14 mouse cellular contexts compared by ENCODE assay signal in genomic region chrX:56697886-56698285, GRCm38 (mm10).
"Had no signal": no experiment of that assay in that cellular context is flagged by ENCODE, and none has a peak within 500 bp of the region (broad histone marks: within the 10 kb centered on the region; RNA-seq: fewer than 3 reads in every experiment).

No protein-coding gene starts in this region.

- H3K4me2 ChIP-seq: limb, embryonic 13.5 days; lung, embryonic 14.5 days; midbrain, embryonic 12.5 days; neural tube, embryonic 12.5 days had no signal

- H3K36me3 ChIP-seq: limb, embryonic 13.5 days; midbrain, embryonic 12.5 days; neural tube, embryonic 12.5 days had no signal

- DNase-seq: kidney, adult 11 months; kidney, adult 9 months; kidney, postnatal 36 days; layer of hippocampus, adult 9-11 months; layer of hippocampus, postnatal 36 days; left cerebral cortex, postnatal 4 days; thymus, postnatal 4 days had no signal

- H3K9me3 ChIP-seq: limb, embryonic 13.5 days; midbrain, embryonic 12.5 days; neural tube, embryonic 12.5 days had no signal

- H3K27ac ChIP-seq: kidney, postnatal 0 days; limb, embryonic 13.5 days; liver, embryonic 14.5 days; midbrain, embryonic 12.5 days; neural tube, embryonic 12.5 days; stomach, postnatal 0 days had no signal

- H3K4me1 ChIP-seq: limb, embryonic 13.5 days; midbrain, embryonic 12.5 days; neural tube, embryonic 12.5 days had no signal

- H3K27me3 ChIP-seq: limb, embryonic 13.5 days; midbrain, embryonic 12.5 days; neural tube, embryonic 12.5 days had no signal

- H3K4me3 ChIP-seq: limb, embryonic 13.5 days; midbrain, embryonic 12.5 days; neural tube, embryonic 12.5 days had no signal

- H3K9ac ChIP-seq: limb, embryonic 13.5 days; liver, embryonic 14.5 days; lung, embryonic 14.5 days; midbrain, embryonic 12.5 days; neural tube, embryonic 12.5 days had no signal
